Mouse (Mus musculus) forebrain, embryonic 12.5 days (tissue): Measurements from ENCODE around the gene St6galnac6. TPM values are rescaled to one million over a fixed set of nuclear protein-coding genes. Genes with fewer than 3 reads are reported as not detected.

Source experiments
- ATAC-seq: fragments of 200-750 bp; cut with Nextera tagmentation; 2 replicates; pipeline ENCODE4 v1.8.0; 2017; ENCODE audit warnings: moderate TSS enrichment; ENCODE audit not compliant: low FRiP score
- H3K27ac ChIP-seq: fragments of 300-500 bp; sonication (generic); 2 replicates; pipeline ENCODE4 v1.5.1; 2016; ENCODE audit warnings: mild to moderate bottlenecking
- H3K27me3 ChIP-seq: fragments of 300-500 bp; sonication (generic); 2 replicates; pipeline ENCODE4 v1.6.1; 2016; ENCODE audit warnings: mild to moderate bottlenecking
- H3K36me3 ChIP-seq: fragments of 300-500 bp; sonication (generic); replicated peaks from 2 replicates; pipeline ENCODE4 v1.6.1; 2016; ENCODE audit warnings: mild to moderate bottlenecking
- H3K4me1 ChIP-seq: fragments of 300-500 bp; sonication (generic); 2 replicates; pipeline ENCODE4 v1.6.1; 2016
- H3K4me2 ChIP-seq: fragments of 300-500 bp; sonication (generic); 2 replicates; pipeline ENCODE4 v1.6.1; 2016; ENCODE audit warnings: mild to moderate bottlenecking, moderate library complexity
- H3K4me3 ChIP-seq: fragments of 300-500 bp; sonication (generic); replicated peaks from 2 replicates; pipeline ENCODE4 v1.5.1; 2016; ENCODE audit warnings: mild to moderate bottlenecking
- H3K9ac ChIP-seq: fragments of 300-500 bp; sonication (generic); 2 replicates; pipeline ENCODE4 v1.6.1; 2016; ENCODE audit warnings: mild to moderate bottlenecking
- H3K9me3 ChIP-seq: fragments of 300-500 bp; sonication (generic); 2 replicates; pipeline ENCODE4 v1.6.1; 2016
- WGBS: fragments of 180-500 bp; shearing (Covaris S2); methylation state at CpG from one replicate; pipeline ENCODE4 v1.1.7; 2016; 5-methylcytosine and 5-hydroxymethylcytosine counted together
- polyA plus RNA-seq: library from polyadenylated mRNA; unstranded; fragments of >200 nt; fragmentation: Nextera tagmentation; extraction: Ambion mirVana; gene quantifications from 2 replicates; pipeline ENCODE4 v1.2.1, GENCODE M21; 2016

St6galnac6 gene
- polyA plus RNA-seq: 11.6 and 11.7 TPM in 2 replicates

DNA sequence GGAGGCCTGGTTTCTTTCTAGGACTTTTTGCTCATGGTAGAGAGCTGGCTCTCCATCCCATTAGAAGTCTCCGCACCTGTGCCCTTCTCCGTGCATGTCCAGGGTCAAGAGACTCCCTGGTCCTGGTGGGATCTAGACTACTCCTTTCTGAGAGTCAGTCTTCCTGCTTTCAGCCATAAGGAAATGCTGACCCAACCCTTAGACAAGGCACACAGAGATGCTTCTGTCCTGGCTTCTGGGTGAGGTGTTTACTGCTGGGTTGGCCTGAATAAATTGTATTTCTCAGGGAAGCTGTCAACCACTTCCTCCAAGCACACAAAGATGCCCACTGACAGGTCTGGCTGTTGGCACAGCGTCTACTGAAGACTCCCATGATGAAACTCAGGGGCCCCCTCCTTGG is at the start of gene St6galnac6:
Gene St6galnac6 (plus strand): TSS at position 301 of the 400 bp plus-strand sequence.
- no peak within 1 kb of the TSS for H3K4me3 ChIP-seq
- no peak within 1 kb of the TSS for H3K27ac ChIP-seq
- H3K27me3 ChIP-seq: no peaks in the 10 kb centered on the region
- H3K36me3 ChIP-seq: 0 out of 2 replicates have a peak, but pooled peaks cover 4% of the 10 kb centered on the region
- H3K9me3 ChIP-seq: no peaks in the 10 kb centered on the region
- no peaks in the 10 kb centered on the region; the same call in 1 of the 2 replicates for H3K4me1 ChIP-seq
- no peak within 1 kb of the TSS for H3K4me2 ChIP-seq
- no peak within 1 kb of the TSS for H3K9ac ChIP-seq
- no peak for ATAC-seq
- 88% methylated on average over 3 of the region's 3 CpGs for WGBS

DNA sequence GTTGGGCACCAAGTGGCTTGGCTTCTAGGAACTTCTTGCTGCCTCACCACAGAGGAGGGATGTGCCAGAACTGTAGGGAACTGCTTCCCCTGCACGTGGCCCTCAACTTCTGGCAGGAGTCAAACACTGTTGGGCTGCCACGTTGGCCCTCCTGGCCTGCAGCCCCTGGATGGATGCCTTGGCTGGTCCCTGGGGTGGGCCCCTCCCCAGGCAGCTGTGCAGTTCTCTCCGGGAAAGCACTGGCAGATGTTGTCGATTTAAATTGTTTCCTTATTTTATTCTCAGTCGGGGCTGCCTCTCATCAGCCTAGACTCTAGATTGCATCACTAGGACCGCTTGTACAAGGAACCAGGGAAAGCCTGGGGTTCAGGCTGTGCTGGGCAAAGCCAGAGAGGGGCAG is 49.7 kb upstream of the St6galnac6 start:
- 79% methylated on average over 6 of the region's 6 CpGs for WGBS
- H3K4me3 ChIP-seq: no peak overlapping the region
- no peak overlapping the region for H3K9ac ChIP-seq
- no peaks in the 10 kb centered on the region for H3K9me3 ChIP-seq
- ATAC-seq: no peak
- H3K27ac ChIP-seq: no peak overlapping the region
- H3K27me3 ChIP-seq: no peaks in the 10 kb centered on the region
- H3K4me2 ChIP-seq: no peak overlapping the region
- no peaks in the 10 kb centered on the region for H3K36me3 ChIP-seq
- H3K4me1 ChIP-seq: peaks cover 9% of the 10 kb centered on the region

DNA sequence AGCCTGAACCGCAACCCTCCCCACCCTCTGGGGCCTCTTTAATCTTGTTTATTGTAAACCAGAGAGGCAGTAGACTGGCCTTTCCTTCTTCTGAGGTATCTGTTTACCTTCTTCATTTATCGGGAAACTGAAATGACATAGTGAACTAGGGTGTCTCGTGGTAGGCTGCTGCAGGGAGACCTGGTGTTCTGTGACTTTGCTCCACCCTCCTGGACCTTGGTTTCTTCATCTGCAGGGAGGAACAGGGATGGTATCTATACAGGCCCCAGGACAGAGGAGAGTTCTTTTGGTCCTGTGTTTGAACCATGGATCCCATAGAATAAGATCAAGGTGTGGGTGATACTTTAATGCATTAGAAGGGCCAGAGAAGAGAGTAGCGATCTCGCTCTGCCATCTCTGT is 48.3 kb upstream of the St6galnac6 start:
- no peaks in the 10 kb centered on the region for H3K9me3 ChIP-seq
- H3K4me1 ChIP-seq: peaks cover 20% of the 10 kb centered on the region
- no peak overlapping the region for H3K4me2 ChIP-seq
- no peak for ATAC-seq
- no peak overlapping the region for H3K27ac ChIP-seq
- no peaks in the 10 kb centered on the region for H3K27me3 ChIP-seq
- WGBS: 94% methylated on average over 5 of the region's 5 CpGs
- no peaks in the 10 kb centered on the region for H3K36me3 ChIP-seq
- no peak overlapping the region for H3K4me3 ChIP-seq
- H3K9ac ChIP-seq: no peak overlapping the region

DNA sequence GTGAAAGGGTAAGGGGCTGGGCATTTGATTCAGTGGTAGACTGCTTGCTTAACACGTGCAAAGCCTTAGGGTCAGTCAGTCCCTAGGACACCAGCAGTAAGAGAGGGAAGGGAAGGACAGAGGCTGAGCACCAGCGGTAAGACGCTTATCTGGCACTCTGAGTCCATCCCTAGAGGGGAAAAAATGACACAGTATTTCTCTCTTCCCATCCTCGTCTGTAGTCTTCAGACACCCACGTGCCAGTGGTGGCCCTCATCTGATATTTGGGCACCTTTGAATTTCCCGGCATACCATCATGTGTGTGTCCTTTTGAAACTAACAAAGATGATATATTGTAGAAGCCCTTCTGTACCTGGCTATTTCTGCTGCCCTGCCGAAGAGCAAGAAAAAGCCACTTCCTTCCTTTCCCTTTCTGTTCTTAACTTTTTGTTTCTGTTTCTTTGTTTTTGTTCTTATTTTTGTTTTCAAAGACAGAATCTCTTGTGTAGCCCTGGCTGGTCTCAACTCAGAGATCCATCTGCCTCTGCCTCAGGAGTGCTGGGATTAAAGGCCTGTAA is 45.8 kb upstream of the St6galnac6 start:
- Histone ChIP-seq H3K27me3 (no peaks in the 10 kb centered on the region), H3K4me2 (no peak overlapping the region), H3K4me1 (peaks cover 35% of the 10 kb centered on the region), H3K9me3 (no peaks in the 10 kb centered on the region), H3K27ac (no peak overlapping the region), H3K4me3 (no peak overlapping the region), H3K36me3 (no peaks in the 10 kb centered on the region), H3K9ac (no peak overlapping the region)
- whole genome bisulfite sequencing: 76% methylated on average over 7 of the region's 7 CpGs
- no peak for ATAC-seq

GRCm38 (mm10) chr2:32555484-32555883 is 44.0 kb upstream of the St6galnac6 start:
- Histone ChIP-seq H3K9ac (peak overlapping the region; percentile 17; the same call in 1 of the 2 replicates), H3K4me1 (peaks cover 48% of the 10 kb centered on the region), H3K27me3 (no peaks in the 10 kb centered on the region), H3K4me2 (no peak overlapping the region), H3K27ac (peak overlapping the region; percentile 36; the same call in 1 of the 2 replicates), H3K4me3 (no peak overlapping the region), H3K9me3 (no peaks in the 10 kb centered on the region), H3K36me3 (no peaks in the 10 kb centered on the region)
- no peak for ATAC-seq
- 37% methylated on average over 4 of the region's 4 CpGs for WGBS

GRCm38 (mm10) chr2:32556019-32556418 is 43.5 kb upstream of the St6galnac6 start:
- no peaks in the 10 kb centered on the region for H3K27me3 ChIP-seq
- 86% methylated on average over 7 of the region's 7 CpGs for WGBS
- H3K9ac ChIP-seq: peak overlapping the region; percentile 17; the same call in 1 of the 2 replicates
- H3K27ac ChIP-seq: peak overlapping the region; percentile 42; the same call in 1 of the 2 replicates
- no peak overlapping the region for H3K4me2 ChIP-seq
- no peaks in the 10 kb centered on the region for H3K9me3 ChIP-seq
- ATAC-seq: no peak
- no peak overlapping the region for H3K4me3 ChIP-seq
- H3K4me1 ChIP-seq: peaks cover 53% of the 10 kb centered on the region
- no peaks in the 10 kb centered on the region for H3K36me3 ChIP-seq

GRCm38 (mm10) chr2:32559570-32559969 is 39.9 kb upstream of the St6galnac6 start:
- Histone ChIP-seq H3K36me3 (peaks cover 21% of the 10 kb centered on the region), H3K9me3 (no peaks in the 10 kb centered on the region), H3K9ac (peak overlapping the region; percentile 39; the same call in 1 of the 2 replicates), H3K4me3 (no peak overlapping the region), H3K27ac (peak overlapping the region; percentile 88), H3K27me3 (no peaks in the 10 kb centered on the region), H3K4me2 (peak overlapping the region; percentile 25; the same call in 1 of the 2 replicates), H3K4me1 (peaks cover 53% of the 10 kb centered on the region)
- 6% methylated on average over 5 of the region's 5 CpGs for WGBS
- peak; percentile 83 for ATAC-seq

DNA sequence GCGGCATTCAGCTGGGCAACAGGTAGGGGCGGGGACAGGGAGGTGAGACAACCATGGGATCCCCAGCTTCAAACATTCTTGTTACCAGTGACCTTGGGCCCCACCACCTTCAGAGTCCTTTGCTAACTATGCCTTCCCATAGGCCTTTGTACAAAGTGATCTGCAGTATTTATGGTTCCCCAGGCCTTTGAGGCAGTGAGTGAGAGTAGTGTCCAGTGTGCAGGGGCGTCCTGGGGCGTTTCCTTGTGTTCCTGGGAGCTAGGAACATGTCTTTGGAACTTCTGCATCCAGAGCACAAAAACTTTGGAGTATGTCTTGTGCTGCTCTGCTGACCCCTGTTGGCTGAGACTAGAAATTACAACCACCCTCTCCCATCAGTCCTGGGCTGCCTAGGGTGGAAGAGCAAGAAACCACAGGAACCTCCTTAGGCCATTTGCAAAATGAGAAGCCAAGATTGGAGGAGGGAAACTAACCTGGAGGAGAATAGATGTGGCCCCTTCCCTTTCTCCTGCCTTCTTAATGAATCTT is 32.9 kb upstream of the St6galnac6 start:
- Histone ChIP-seq H3K4me1 (peaks cover 6% of the 10 kb centered on the region), H3K9ac (no peak overlapping the region), H3K36me3 (peaks cover 59% of the 10 kb centered on the region), H3K4me3 (no peak overlapping the region), H3K4me2 (no peak overlapping the region), H3K27me3 (no peaks in the 10 kb centered on the region), H3K27ac (no peak overlapping the region), H3K9me3 (no peaks in the 10 kb centered on the region)
- 47% methylated on average over 4 of the region's 4 CpGs for WGBS
- no peak for ATAC-seq

DNA sequence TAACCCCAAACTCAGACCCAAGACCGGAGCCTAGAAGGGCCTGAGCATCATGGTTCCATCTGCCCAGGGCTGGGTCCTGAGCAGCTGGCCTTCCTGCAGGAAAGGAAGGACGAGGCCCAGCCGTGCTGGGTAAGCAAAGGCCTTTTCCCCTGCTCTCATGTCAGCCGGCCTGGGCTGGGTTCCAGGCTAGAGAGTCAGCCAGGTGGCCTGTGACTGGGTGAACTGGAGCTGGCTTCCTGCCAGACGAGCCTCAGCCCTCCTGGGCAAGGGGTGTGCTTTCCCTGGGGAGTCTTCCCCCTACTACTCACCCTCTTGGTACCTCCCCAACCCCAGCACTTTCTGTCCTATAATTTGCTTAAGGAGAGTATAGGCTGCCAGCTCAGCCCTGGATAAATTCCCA is 31.4 kb upstream of the St6galnac6 start:
- Histone ChIP-seq H3K27ac (no peak overlapping the region), H3K27me3 (no peaks in the 10 kb centered on the region), H3K9ac (no peak overlapping the region), H3K4me2 (no peak overlapping the region), H3K4me1 (peaks cover 12% of the 10 kb centered on the region), H3K36me3 (peaks cover 52% of the 10 kb centered on the region), H3K9me3 (no peaks in the 10 kb centered on the region), H3K4me3 (no peak overlapping the region)
- WGBS: 75% methylated on average over 5 of the region's 5 CpGs
- no peak for ATAC-seq

GRCm38 (mm10) chr2:32568941-32569340 is 30.6 kb upstream of the St6galnac6 start:
- peaks cover 44% of the 10 kb centered on the region for H3K36me3 ChIP-seq
- H3K27me3 ChIP-seq: no peaks in the 10 kb centered on the region
- H3K9me3 ChIP-seq: no peaks in the 10 kb centered on the region
- ATAC-seq: no peak
- peaks cover 12% of the 10 kb centered on the region for H3K4me1 ChIP-seq
- H3K9ac ChIP-seq: no peak overlapping the region
- H3K4me2 ChIP-seq: no peak overlapping the region
- H3K4me3 ChIP-seq: no peak overlapping the region
- no peak overlapping the region for H3K27ac ChIP-seq
- WGBS: 92% methylated on average over 3 of the region's 3 CpGs

DNA sequence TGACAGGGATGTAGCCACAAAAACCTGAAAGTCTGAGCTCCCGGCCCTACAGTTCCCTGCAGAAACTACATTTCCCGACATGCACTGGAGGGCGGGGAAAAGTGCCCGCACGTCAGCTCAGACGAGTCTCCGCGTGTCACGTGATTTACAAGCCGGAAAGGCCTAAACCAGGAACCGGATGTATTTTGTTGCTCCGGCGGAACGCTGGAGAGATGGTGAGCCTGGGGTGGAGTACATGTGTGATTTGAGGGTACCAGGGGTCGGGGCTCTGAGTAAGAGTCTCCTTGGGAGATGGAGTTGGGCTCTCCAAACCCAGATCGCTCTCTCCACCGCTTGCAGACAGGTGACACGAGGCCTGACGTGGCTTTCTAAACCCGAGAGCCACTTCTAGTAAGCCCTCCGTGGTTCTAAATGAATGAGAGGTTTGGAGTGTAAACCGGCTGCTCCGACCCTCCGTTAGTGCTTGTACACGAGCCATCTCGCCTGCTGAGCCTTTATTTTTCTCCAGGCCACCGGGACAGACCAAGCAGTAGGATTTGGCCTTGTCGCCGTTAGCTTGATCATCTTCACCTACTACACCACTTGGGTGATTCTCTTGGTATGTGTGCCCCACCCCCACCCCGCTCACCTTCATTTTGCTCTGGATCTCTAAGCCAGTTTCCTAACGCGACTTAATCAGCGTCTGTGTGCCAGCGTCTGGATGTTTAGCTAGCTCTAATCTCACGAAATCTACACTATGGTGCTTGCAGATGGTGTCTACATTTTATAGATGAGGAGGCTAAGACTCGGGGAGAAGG is 28.6 kb upstream of the St6galnac6 start, which contains the start of gene Dpm2:
Gene Dpm2 (plus strand): TSS at position 161 of the 797 bp plus-strand sequence.
- peaks cover 15% of the 10 kb centered on the region for H3K4me1 ChIP-seq
- ATAC-seq: peak; percentile 82
- WGBS: 2% methylated on average over 36 of the region's 36 CpGs
- peak within 1 kb of the TSS; percentile 72 for H3K4me3 ChIP-seq
- peaks cover 25% of the 10 kb centered on the region for H3K36me3 ChIP-seq
- no peaks in the 10 kb centered on the region for H3K27me3 ChIP-seq
- peak within 1 kb of the TSS; percentile 97 for H3K4me2 ChIP-seq
- H3K9ac ChIP-seq: peak within 1 kb of the TSS; percentile 74
- H3K9me3 ChIP-seq: no peaks in the 10 kb centered on the region
- peak within 1 kb of the TSS; percentile 53; the same call in 1 of the 2 replicates for H3K27ac ChIP-seq

GRCm38 (mm10) chr2:32572196-32572595 is 27.3 kb upstream of the St6galnac6 start:
- WGBS: 96% methylated on average over 11 of the region's 11 CpGs

More at GRCm38 (mm10) chr2:32572196-32572595, 27.3 kb upstream of the St6galnac6 start:
- peaks cover 15% of the 10 kb centered on the region for H3K36me3 ChIP-seq
- no peaks in the 10 kb centered on the region for H3K9me3 ChIP-seq
- H3K27ac ChIP-seq: no peak overlapping the region
- H3K9ac ChIP-seq: no peak overlapping the region
- no peak overlapping the region for H3K4me3 ChIP-seq
- ATAC-seq: no peak
- peak overlapping the region; percentile 97; the same call in 1 of the 2 replicates for H3K4me2 ChIP-seq
- H3K4me1 ChIP-seq: peaks cover 18% of the 10 kb centered on the region
- peaks cover 13% of the 10 kb centered on the region for H3K27me3 ChIP-seq
